Mouse (Mus musculus): Measurements from ENCODE around the gene Fer.

Fer gene

DNA sequence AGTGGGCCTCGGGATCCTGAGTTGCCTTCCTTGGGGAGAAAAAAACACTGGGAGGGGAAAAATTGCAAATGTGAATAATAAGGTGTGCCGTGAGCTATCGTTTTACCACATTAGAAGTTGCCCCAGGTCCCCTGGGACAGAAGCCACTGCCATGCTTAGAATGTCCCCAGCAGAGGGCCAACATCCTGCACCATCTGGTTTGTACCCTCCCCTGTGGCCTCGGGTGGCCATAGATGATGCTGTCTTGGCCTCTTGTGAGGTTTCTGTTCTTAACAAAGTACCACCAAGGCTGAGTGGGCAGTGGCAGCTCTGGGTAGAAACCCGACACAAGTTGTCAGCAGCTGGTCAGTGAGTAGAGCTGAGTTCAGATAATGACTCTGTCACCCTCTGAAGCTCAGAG is 307.2 kb downstream of the Fer start:
- no peak for DNase-seq

DNA sequence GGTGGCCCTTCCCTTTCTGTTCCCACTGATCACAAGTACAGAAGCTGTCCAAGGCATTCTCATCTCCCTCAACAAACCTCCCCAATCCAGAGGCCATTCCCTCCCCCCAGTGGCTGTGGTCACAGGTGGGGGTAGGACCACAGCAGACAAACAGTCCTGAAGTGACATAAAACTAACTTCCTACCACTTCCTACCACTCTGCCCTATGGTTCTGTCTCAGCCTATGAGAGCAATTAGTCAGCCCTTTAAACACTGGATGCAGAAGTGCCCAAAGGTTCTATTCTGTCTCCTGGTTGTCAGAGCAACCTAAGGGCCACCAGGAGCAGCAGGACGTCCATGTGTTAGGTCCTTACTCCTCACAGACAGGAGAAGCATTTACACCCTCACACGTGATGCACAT is 309.6 kb downstream of the Fer start:
- no peak for DNase-seq

DNA sequence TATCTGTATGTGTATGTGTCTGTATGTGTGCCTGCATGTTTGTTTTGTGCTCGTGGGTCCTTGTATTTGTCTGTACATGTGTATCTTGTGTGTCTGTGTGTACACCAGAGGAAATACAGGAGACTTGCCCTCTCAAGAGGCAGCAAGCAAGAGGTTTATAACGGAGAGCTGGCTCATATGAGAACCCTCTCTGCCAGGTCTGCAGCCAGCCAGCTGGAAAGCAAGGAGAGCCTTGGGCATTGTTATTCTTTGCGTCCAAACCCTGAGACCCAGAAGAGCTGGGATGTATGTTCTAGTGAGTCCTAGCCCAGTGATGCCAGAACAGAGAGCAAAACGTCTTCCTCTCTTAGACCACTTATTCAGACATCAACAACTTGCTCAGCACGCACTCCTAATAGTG is 317.7 kb downstream of the Fer start:
- no peak for DNase-seq

DNA sequence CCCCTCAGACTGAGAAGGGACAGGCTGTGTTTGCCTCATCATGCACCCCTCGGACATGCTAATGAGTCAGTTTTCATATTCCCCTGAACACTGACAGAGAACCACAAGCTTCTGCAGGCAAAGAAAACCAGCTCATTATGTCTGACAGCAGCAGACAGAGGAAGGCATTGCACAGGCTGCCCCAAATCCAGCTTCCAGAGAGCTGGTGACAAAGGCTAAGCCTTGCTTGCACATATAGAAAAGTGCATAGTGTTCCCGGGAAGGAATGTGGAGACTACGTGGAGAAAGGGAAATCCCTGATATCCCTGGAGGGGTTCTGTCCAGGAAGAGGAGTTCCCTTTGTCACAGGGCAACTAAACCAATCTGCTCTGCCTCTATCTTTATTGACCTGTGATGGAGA is 318.4 kb downstream of the Fer start:
- no peak for DNase-seq

DNA sequence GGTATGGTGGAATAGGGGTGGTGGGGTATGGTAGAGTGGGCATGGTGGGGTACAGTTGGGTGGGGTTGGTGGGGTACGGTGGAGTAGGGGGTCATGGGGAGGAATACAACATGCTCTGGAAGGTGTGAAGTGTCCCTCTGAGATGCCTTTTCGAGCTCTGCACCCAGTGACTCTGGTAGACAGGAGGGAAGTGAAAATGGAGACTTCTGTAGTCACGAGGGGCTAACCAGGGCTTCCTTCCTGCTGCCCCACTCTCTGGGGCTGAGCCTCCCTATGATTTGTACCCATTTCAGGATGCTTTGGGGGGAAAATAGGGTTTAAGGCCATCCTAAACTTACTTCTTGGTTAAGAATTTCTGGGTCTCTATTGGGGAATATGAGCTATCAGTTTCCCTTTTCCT is 319.7 kb downstream of the Fer start:
- no peak for DNase-seq

DNA sequence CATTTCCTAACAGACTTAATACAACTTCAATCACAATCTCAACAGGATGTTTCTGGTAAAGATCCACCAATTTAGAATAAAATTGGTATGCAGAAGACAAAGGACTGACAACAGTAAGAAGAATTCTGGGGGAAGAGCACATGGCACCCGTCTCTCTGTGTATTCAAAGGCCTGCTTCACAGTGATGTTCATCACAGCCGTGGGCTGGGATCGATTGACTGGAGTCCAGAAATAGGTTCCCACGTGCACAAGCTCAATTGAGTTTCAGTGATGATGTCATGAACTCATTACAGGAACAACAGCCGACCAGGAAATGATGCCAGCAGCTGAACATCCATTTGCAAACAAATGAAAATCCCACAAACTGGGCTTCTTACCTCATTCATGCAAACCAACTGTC is 320.3 kb downstream of the Fer start:
- no peak for DNase-seq
